25 mouse cellular contexts compared by ENCODE assay signal in genomic region chr8:125658926-125659325, GRCm38 (mm10). TPM values are rescaled to one million over a fixed set of nuclear protein-coding genes. Genes with fewer than 3 reads are reported as not detected.
DNase-seq lines count a peak whose midpoint lies in the region; ATAC-seq and TF ChIP-seq lines count a peak whose summit lies in the region.
"Had no signal": no experiment of that assay in that cellular context is flagged by ENCODE, and none has a peak within 500 bp of the region (broad histone marks: within the 10 kb centered on the region; RNA-seq: fewer than 3 reads in every experiment).

No protein-coding gene starts in this region.

- WGBS in forebrain, embryonic 15.5 days = 46% methylated on average over 4 of the region's 4 CpGs
- WGBS in forebrain, embryonic 12.5 days = 85% methylated on average over 4 of the region's 4 CpGs
- WGBS in hindbrain, embryonic 15.5 days = 43% methylated on average over 4 of the region's 4 CpGs
- 45% methylated on average over 4 of the region's 4 CpGs for WGBS in neural tube, embryonic 15.5 days

- H3K27ac ChIP-seq in forebrain, embryonic 15.5 days (replicated peaks) = no peak overlapping the region
- no peak overlapping the region for H3K27ac ChIP-seq in forebrain, embryonic 12.5 days
- H3K27ac ChIP-seq in hindbrain, embryonic 15.5 days (replicated peaks) = peak overlapping the region; percentile 35; the same call in 1 of the 2 replicates
- H3K27ac ChIP-seq in neural tube, embryonic 15.5 days (replicated peaks) = no peak overlapping the region
- H3K27ac ChIP-seq: embryonic facial prominence, embryonic 13.5 days; kidney, embryonic 15.5 days; left cerebral cortex, adult 2 months; limb, embryonic 13.5 days; lung, embryonic 15.5 days; stomach, embryonic 15.5 days had no signal

- peaks cover 12% of the 10 kb centered on the region for H3K4me1 ChIP-seq in forebrain, embryonic 15.5 days
- H3K4me1 ChIP-seq in forebrain, embryonic 12.5 days = no peaks in the 10 kb centered on the region; the same call in 1 of the 2 replicates
- H3K4me1 ChIP-seq in hindbrain, embryonic 15.5 days (replicated peaks) = peaks cover 3% of the 10 kb centered on the region; the same call in 1 of the 2 replicates
- 0 out of 2 replicates have a peak, but pooled peaks cover 5% of the 10 kb centered on the region for H3K4me1 ChIP-seq in neural tube, embryonic 15.5 days
- H3K4me1 ChIP-seq: kidney, embryonic 15.5 days; lung, embryonic 15.5 days; stomach, embryonic 15.5 days had no signal

- H3K27me3 ChIP-seq in forebrain, embryonic 15.5 days = no peaks in the 10 kb centered on the region
- no peaks in the 10 kb centered on the region for H3K27me3 ChIP-seq in forebrain, embryonic 12.5 days
- H3K27me3 ChIP-seq in hindbrain, embryonic 15.5 days = no peaks in the 10 kb centered on the region
- no peaks in the 10 kb centered on the region; the same call in 1 of the 2 replicates for H3K27me3 ChIP-seq in neural tube, embryonic 15.5 days (replicated peaks)
- H3K27me3 ChIP-seq: embryonic facial prominence, embryonic 13.5 days; kidney, embryonic 15.5 days; limb, embryonic 13.5 days; lung, embryonic 15.5 days; stomach, embryonic 15.5 days had no signal

- no peak for TF ChIP-seq POLR2A in brain, embryonic 14.5 days (IDR thresholded peaks at IDR 0.05; ENCODE audit: borderline replicate concordance, extremely low read depth, insufficient read depth, insufficient read length, poor library complexity, severe bottlenecking)

- no peak for TF ChIP-seq CTCF in brain, embryonic 14.5 days (IDR thresholded peaks at IDR 0.05; ENCODE audit: borderline replicate concordance, extremely low read depth, insufficient read depth, insufficient read length)

- peak; percentile 79 for DNase-seq in brain, embryonic 14.5 days (ENCODE audit: low read depth)
- DNase-seq in heart, postnatal 25 days (ENCODE audit: low spot score) = no peak
- DNase-seq in lung, postnatal 4 days = no peak
- DNase-seq: adrenal gland, postnatal 25 days; cerebellum, adult 18-20 months; gastrocnemius, postnatal 10 days; heart, postnatal 14 days; kidney, adult 18-20 months; kidney, postnatal 25 days; right cerebral cortex, postnatal 25 days; thymus, postnatal 25 days had no signal

- peak; percentile 74 for ATAC-seq in forebrain, embryonic 15.5 days (replicated peaks)
- ATAC-seq in forebrain, embryonic 12.5 days (ENCODE audit: low FRiP score) = no peak
- ATAC-seq in hindbrain, embryonic 15.5 days (ENCODE audit: low FRiP score, low read depth) = no peak; the same call in 1 of the 2 replicates
- peak; percentile 55 for ATAC-seq in neural tube, embryonic 15.5 days (ENCODE audit: low FRiP score)
- ATAC-seq: CD4-positive, CD25-positive, alpha-beta regulatory T cell, adult 4 months; inflammation-experienced regulatory T-cells, adult 6 months had no signal

- H3K36me3 ChIP-seq in forebrain, embryonic 15.5 days = no peaks in the 10 kb centered on the region
- H3K36me3 ChIP-seq in forebrain, embryonic 12.5 days (replicated peaks) = no peaks in the 10 kb centered on the region
- H3K36me3 ChIP-seq in hindbrain, embryonic 15.5 days = no peaks in the 10 kb centered on the region
- no peaks in the 10 kb centered on the region for H3K36me3 ChIP-seq in neural tube, embryonic 15.5 days
- H3K36me3 ChIP-seq: embryonic facial prominence, embryonic 13.5 days; kidney, embryonic 15.5 days; limb, embryonic 13.5 days; lung, embryonic 15.5 days; stomach, embryonic 15.5 days had no signal

- no peak overlapping the region for H3K4me3 ChIP-seq in forebrain, embryonic 15.5 days
- H3K4me3 ChIP-seq in forebrain, embryonic 12.5 days (replicated peaks) = no peak overlapping the region
- no peak overlapping the region for H3K4me3 ChIP-seq in hindbrain, embryonic 15.5 days
- H3K4me3 ChIP-seq in neural tube, embryonic 15.5 days (replicated peaks) = no peak overlapping the region
- H3K4me3 ChIP-seq: embryonic facial prominence, embryonic 13.5 days; kidney, embryonic 15.5 days; left cerebral cortex, adult 2 months; limb, embryonic 13.5 days; lung, embryonic 15.5 days; stomach, embryonic 15.5 days had no signal

- no peak overlapping the region for H3K4me2 ChIP-seq in forebrain, embryonic 15.5 days (replicated peaks)
- H3K4me2 ChIP-seq in forebrain, embryonic 12.5 days = no peak overlapping the region
- H3K4me2 ChIP-seq in hindbrain, embryonic 15.5 days = no peak overlapping the region
- no peak overlapping the region for H3K4me2 ChIP-seq in neural tube, embryonic 15.5 days
- H3K4me2 ChIP-seq: embryonic facial prominence, embryonic 13.5 days; kidney, embryonic 15.5 days; limb, embryonic 13.5 days; liver, embryonic 11.5 days; lung, embryonic 15.5 days; midbrain, embryonic 11.5 days; stomach, embryonic 15.5 days had no signal

- intact Hi-C loops in heart, postnatal 25 days (cut with DNase I) = no loop called here

- H3K9me3 ChIP-seq in forebrain, embryonic 15.5 days = no peaks in the 10 kb centered on the region
- no peaks in the 10 kb centered on the region for H3K9me3 ChIP-seq in forebrain, embryonic 12.5 days
- H3K9me3 ChIP-seq in hindbrain, embryonic 15.5 days = no peaks in the 10 kb centered on the region
- no peaks in the 10 kb centered on the region for H3K9me3 ChIP-seq in neural tube, embryonic 15.5 days (replicated peaks)
- H3K9me3 ChIP-seq: embryonic facial prominence, embryonic 13.5 days; kidney, embryonic 15.5 days; limb, embryonic 13.5 days; lung, embryonic 15.5 days; stomach, embryonic 15.5 days had no signal

- no peak overlapping the region for H3K9ac ChIP-seq in forebrain, embryonic 15.5 days (replicated peaks)
- no peak overlapping the region for H3K9ac ChIP-seq in forebrain, embryonic 12.5 days
- no peak overlapping the region for H3K9ac ChIP-seq in hindbrain, embryonic 15.5 days
- H3K9ac ChIP-seq in neural tube, embryonic 15.5 days (replicated peaks) = no peak overlapping the region
- H3K9ac ChIP-seq: embryonic facial prominence, embryonic 13.5 days; kidney, embryonic 15.5 days; limb, embryonic 13.5 days; lung, embryonic 15.5 days; stomach, embryonic 15.5 days had no signal

RNA-seq across cellular contexts. Expression of gene Map10, which starts 10.7 kb away (rescaled TPM):
- polyA plus RNA-seq in forebrain, embryonic 15.5 days (2015; fragmentation: Nextera tagmentation; extraction: Ambion mirVana) = 10.3 and 11.5 TPM in 2 replicates
- 8.7 and 10.0 TPM in 2 replicates for polyA plus RNA-seq in forebrain, embryonic 12.5 days (2016; fragmentation: Nextera tagmentation; extraction: Ambion mirVana)
- 5.1 and 5.8 TPM in 2 replicates for polyA plus RNA-seq in brain, embryonic 14.5 days (2012; rRNA removed)
- polyA plus RNA-seq in hindbrain, embryonic 15.5 days (2015; fragmentation: Nextera tagmentation; extraction: Ambion mirVana) = 7.5 and 7.7 TPM in 2 replicates
- 6.5 and 6.6 TPM in 2 replicates for polyA plus RNA-seq in neural tube, embryonic 15.5 days (2015; fragmentation: Nextera tagmentation; extraction: Ambion mirVana)
- total RNA-seq in heart, postnatal 25 days (2021) = 1 to 10 TPM; 5.2 to 5.8 TPM

Comparison
In these comparisons a context has a peak if more than half of its experiments do, and no peak if none do; other contexts are left out.
1. ATAC-seq: peak in forebrain, embryonic 15.5 days (single experiment) and neural tube, embryonic 15.5 days (single experiment); none in forebrain, embryonic 12.5 days (single experiment) and hindbrain, embryonic 15.5 days (single experiment).